Mouse (Mus musculus): ENCODE data around the gene Cx3cr1.

DNA sequence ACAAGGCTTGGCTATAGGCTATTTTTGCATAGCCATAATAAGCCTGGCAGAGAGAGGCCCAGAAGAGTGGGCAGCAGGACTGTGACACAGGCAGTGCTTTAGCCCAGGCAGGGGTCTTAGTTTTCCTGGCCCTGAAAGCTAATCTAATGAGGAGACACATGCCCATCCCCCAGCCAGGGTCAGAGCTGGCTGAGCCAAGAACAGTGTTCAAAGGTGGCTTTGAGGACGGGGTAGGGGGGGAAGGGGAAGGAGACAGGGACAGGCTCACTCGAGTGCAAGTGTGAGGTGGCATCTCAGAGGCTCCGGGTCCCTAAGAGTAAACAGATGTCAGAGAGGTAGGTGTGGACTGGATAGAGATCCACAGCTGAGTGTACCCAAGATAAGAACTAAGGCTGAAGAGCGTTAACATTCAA lies 88.9 kb downstream of the Cx3cr1 start:
- TF ChIP-seq CTCF (IDR thresholded peaks at IDR 0.05; ENCODE audit: control insufficient read depth, insufficient read depth, insufficient read length), result no peak
- TF ChIP-seq MYOG (IDR thresholded peaks at IDR 0.05; ENCODE audit: control insufficient read depth, extremely low read depth, insufficient read length), result no peak
- no peak for TF ChIP-seq USF1 (IDR thresholded peaks at IDR 0.05; ENCODE audit: low read depth)
- no peak for TF ChIP-seq MAX (IDR thresholded peaks at IDR 0.05)
- TF ChIP-seq FOSL1 (IDR thresholded peaks at IDR 0.05; ENCODE audit: insufficient read depth, low read length, poor library complexity, severe bottlenecking), result no peak
- no peak for TF ChIP-seq CEBPB (IDR thresholded peaks at IDR 0.05; ENCODE audit: low read depth)
- TF ChIP-seq MYOD1 (IDR thresholded peaks at IDR 0.05; ENCODE audit: control insufficient read depth, insufficient read length, low read depth), result no peak
